Mouse (Mus musculus): ENCODE measurements around the gene Prss38. TPM values are rescaled to one million over a fixed set of nuclear protein-coding genes. Genes with fewer than 3 reads are reported as not detected.

Prss38 gene
- total RNA-seq (2014; rRNA removed) (not detected in 2 replicates), polyA plus RNA-seq (2012; rRNA removed) (not detected in 2 replicates)

DNA sequence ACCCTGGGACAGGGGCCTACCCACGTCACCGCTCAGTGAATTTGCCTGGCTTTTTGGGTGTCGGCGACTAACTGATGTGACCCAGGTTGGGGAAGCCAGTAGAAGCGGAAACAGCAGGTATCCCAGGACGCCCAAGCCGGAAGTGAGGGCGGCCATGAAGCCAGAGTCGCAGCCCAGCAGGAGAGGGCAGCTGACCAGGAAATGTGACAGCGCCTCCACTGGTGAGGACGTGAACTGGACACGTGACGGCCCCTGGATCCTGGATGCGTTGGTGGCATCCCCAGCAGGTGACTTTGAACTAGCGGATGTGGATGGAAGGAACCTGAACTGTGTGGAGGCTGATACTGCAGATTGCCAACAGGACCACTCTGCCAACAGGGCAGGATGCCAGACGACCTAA lies at the start of gene Prss38:
Prss38 (minus strand) TSS at position 183 of the 400 bp plus-strand sequence.
- Histone ChIP-seq H3K27ac (replicated peaks; ENCODE audit: insufficient read depth, low read depth, low read length) (no peak within 1 kb of the TSS), H3K4me1 (ENCODE audit: control insufficient read depth, insufficient read depth, low read length) (no peaks in the 10 kb centered on the region), H3K4me3 (ENCODE audit: insufficient read depth, low read depth, low read length) (no peak within 1 kb of the TSS), H3K27me3 (ENCODE audit: control insufficient read depth, insufficient read depth, low read length) (no peaks in the 10 kb centered on the region), H3K79me2 (ENCODE audit: control insufficient read depth, insufficient read depth, low read length) (no peaks in the 10 kb centered on the region), H3K36me3 (ENCODE audit: control insufficient read depth, insufficient read depth, low read length) (no peaks in the 10 kb centered on the region), H3K9ac (ENCODE audit: low read depth, low read length) (no peak within 1 kb of the TSS)
- TF ChIP-seq POLR2A (IDR thresholded peaks at IDR 0.05; ENCODE audit: extremely low read depth, insufficient read depth, low read length), result no peak
- TF ChIP-seq CTCF (IDR thresholded peaks at IDR 0.05; ENCODE audit: low read depth, low read length), result peak; percentile 35
- no peak for DNase-seq (ENCODE audit: extremely low read depth, low read depth, low spot score)
- WGBS, result 79% methylated on average over 16 of the region's 16 CpGs

DNA sequence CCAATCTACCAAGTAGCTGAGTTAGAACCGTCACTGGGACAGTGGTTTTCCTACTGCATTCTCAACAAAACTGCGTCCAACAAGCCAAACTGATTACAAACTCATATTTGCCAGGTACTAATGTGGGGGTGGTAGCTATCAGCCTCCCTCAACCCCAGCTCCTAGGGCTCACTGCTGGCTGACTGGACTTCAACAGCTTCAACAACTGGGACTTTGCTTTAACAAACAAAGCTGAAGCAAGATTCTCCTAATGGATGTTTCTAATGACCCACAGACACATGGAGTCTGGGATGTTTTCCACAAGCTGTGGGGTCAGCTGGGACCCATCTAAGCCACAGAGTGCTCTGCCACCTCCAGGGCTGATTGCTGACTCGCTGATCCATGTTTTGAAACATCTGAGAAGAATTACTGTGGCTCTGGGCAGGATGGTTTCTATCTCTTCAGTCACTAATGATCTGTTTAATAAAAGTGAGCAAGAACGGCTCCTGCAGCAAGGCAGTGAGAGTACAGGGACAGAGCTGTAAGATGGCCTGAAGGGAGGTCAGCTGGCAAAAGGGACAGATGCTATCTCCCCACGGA lies 47.6 kb upstream of the Prss38 start:
- Histone ChIP-seq H3K79me2 (ENCODE audit: control insufficient read depth, insufficient read depth, low read length) (peaks cover 15% of the 10 kb centered on the region; the same call in 1 of the 2 replicates), H3K9ac (ENCODE audit: low read depth, low read length) (peak overlapping the region; percentile 46), H3K36me3 (ENCODE audit: control insufficient read depth, insufficient read depth, low read length) (peaks cover 22% of the 10 kb centered on the region; the same call in 1 of the 2 replicates), H3K4me3 (ENCODE audit: insufficient read depth, low read depth, low read length) (no peak overlapping the region), H3K4me1 (ENCODE audit: control insufficient read depth, insufficient read depth, low read length) (peaks cover 24% of the 10 kb centered on the region), H3K27ac (replicated peaks; ENCODE audit: insufficient read depth, low read depth, low read length) (peak overlapping the region; percentile 92), H3K27me3 (ENCODE audit: control insufficient read depth, insufficient read depth, low read length) (no peaks in the 10 kb centered on the region)
- no peak for TF ChIP-seq CTCF (IDR thresholded peaks at IDR 0.05; ENCODE audit: low read depth, low read length)
- TF ChIP-seq POLR2A (IDR thresholded peaks at IDR 0.05; ENCODE audit: extremely low read depth, insufficient read depth, low read length), result no peak
- peak; percentile 85 for DNase-seq (ENCODE audit: extremely low read depth, low read depth, low spot score)
- WGBS, result 17% methylated on average over 5 of the region's 5 CpGs

DNA sequence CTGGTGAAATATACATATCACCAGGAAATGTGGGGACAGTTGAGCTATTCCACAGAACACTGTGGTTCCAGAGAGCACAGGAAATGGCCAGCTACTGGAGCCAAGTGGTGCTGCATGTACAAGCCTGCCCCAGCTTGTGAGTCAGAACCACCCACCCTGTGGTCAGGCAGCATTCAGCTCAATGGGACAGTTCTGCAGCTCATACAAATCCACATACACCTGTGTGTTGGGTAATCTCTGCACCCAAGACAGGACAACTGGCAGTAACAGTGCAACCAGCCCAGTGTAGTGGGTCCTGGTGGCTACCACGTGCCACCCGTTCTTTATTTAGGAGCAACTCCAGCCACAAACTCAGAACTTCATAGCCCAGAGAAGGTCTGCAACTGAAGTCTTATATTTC lies 46.5 kb upstream of the Prss38 start:
- Histone ChIP-seq H3K9ac (ENCODE audit: low read depth, low read length) (no peak overlapping the region), H3K27me3 (ENCODE audit: control insufficient read depth, insufficient read depth, low read length) (no peaks in the 10 kb centered on the region), H3K4me1 (ENCODE audit: control insufficient read depth, insufficient read depth, low read length) (peaks cover 24% of the 10 kb centered on the region), H3K36me3 (ENCODE audit: control insufficient read depth, insufficient read depth, low read length) (peaks cover 15% of the 10 kb centered on the region; the same call in 1 of the 2 replicates), H3K79me2 (ENCODE audit: control insufficient read depth, insufficient read depth, low read length) (peaks cover 9% of the 10 kb centered on the region; the same call in 1 of the 2 replicates), H3K27ac (replicated peaks; ENCODE audit: insufficient read depth, low read depth, low read length) (peak overlapping the region; percentile 92; the same call in 1 of the 2 replicates), H3K4me3 (ENCODE audit: insufficient read depth, low read depth, low read length) (no peak overlapping the region)
- DNase-seq (ENCODE audit: extremely low read depth, low read depth, low spot score), result peak; percentile 46
- WGBS, result 41% methylated on average over 2 of the region's 2 CpGs
- peak; percentile 24; the same call in 1 of the 2 replicates for TF ChIP-seq CTCF (IDR thresholded peaks at IDR 0.05; ENCODE audit: low read depth, low read length)
- TF ChIP-seq POLR2A (IDR thresholded peaks at IDR 0.05; ENCODE audit: extremely low read depth, insufficient read depth, low read length), result no peak

DNA sequence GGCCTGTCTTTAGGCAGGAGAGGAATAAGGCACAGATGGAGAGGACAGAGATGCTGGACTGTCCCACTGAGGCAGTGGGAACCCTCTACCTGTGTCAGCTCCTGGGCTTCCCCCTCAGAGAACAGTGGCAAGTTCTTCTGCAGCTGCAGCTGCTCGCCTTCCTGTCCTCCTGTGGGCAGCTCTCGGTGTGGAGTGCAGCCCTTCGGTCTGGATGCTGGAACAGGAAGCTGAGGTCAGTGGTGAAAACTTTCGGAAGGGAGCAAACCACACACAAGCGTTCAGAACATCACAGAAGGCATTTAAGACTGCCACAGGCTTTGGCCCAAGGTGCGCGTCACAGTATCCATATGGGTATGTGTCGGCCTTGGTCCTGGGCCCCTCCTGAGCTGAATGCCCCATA lies 46.0 kb upstream of the Prss38 start:
- no peak overlapping the region for H3K9ac ChIP-seq (ENCODE audit: low read depth, low read length)
- no peak overlapping the region for H3K4me3 ChIP-seq (ENCODE audit: insufficient read depth, low read depth, low read length)
- 82% methylated on average over 8 of the region's 8 CpGs for WGBS
- TF ChIP-seq CTCF (IDR thresholded peaks at IDR 0.05; ENCODE audit: low read depth, low read length) (no peak), POLR2A (IDR thresholded peaks at IDR 0.05; ENCODE audit: extremely low read depth, insufficient read depth, low read length) (no peak)
- no peak for DNase-seq (ENCODE audit: extremely low read depth, low read depth, low spot score)
- H3K27ac ChIP-seq (replicated peaks; ENCODE audit: insufficient read depth, low read depth, low read length), result no peak overlapping the region
- H3K79me2 ChIP-seq (ENCODE audit: control insufficient read depth, insufficient read depth, low read length), result peaks cover 11% of the 10 kb centered on the region; the same call in 1 of the 2 replicates
- no peaks in the 10 kb centered on the region for H3K27me3 ChIP-seq (ENCODE audit: control insufficient read depth, insufficient read depth, low read length)
- peaks cover 15% of the 10 kb centered on the region; the same call in 1 of the 2 replicates for H3K36me3 ChIP-seq (ENCODE audit: control insufficient read depth, insufficient read depth, low read length)
- H3K4me1 ChIP-seq (ENCODE audit: control insufficient read depth, insufficient read depth, low read length), result peaks cover 24% of the 10 kb centered on the region

DNA sequence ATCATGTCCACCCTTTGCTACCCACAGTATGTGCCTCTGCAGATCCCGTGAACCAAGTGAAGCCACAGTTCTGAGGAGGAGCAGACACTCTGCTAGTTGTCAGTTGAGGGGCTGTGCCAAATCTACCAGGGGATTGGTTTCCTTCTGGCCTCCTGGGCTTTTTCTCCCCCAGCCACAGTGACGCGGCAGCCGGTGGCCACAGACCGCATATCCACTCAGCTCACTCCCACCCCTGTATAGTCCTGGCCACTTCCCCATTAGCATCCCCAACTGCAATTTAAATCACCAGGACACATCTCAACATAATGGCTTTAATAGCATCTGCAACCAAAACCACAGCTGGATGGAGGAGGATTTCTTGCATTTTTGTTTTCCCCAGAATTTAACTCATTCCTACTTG lies 43.3 kb upstream of the Prss38 start:
- H3K9ac ChIP-seq (ENCODE audit: low read depth, low read length), result no peak overlapping the region
- H3K4me3 ChIP-seq (ENCODE audit: insufficient read depth, low read depth, low read length), result no peak overlapping the region
- H3K4me1 ChIP-seq (ENCODE audit: control insufficient read depth, insufficient read depth, low read length), result peaks cover 12% of the 10 kb centered on the region
- H3K27me3 ChIP-seq (ENCODE audit: control insufficient read depth, insufficient read depth, low read length), result no peaks in the 10 kb centered on the region
- no peak for DNase-seq (ENCODE audit: extremely low read depth, low read depth, low spot score)
- TF ChIP-seq CTCF (IDR thresholded peaks at IDR 0.05; ENCODE audit: low read depth, low read length), result no peak
- no peak for TF ChIP-seq POLR2A (IDR thresholded peaks at IDR 0.05; ENCODE audit: extremely low read depth, insufficient read depth, low read length)
- no peak overlapping the region for H3K27ac ChIP-seq (replicated peaks; ENCODE audit: insufficient read depth, low read depth, low read length)
- WGBS, result 98% methylated on average over 5 of the region's 5 CpGs
- peaks cover 9% of the 10 kb centered on the region; the same call in 1 of the 2 replicates for H3K79me2 ChIP-seq (ENCODE audit: control insufficient read depth, insufficient read depth, low read length)
- peaks cover 17% of the 10 kb centered on the region; the same call in 1 of the 2 replicates for H3K36me3 ChIP-seq (ENCODE audit: control insufficient read depth, insufficient read depth, low read length)

All from liver, adult 2 months (tissue).